Mouse (Mus musculus): ENCODE measurements around the gene Nit2.

GRCm38 (mm10) chr16:57116066-57116465, 51.1 kb downstream of the Nit2 start:
- TF ChIP-seq CTCF (IDR thresholded peaks at IDR 0.05; ENCODE audit: borderline replicate concordance, control insufficient read depth, extremely low read depth, insufficient read depth, low read length, poor library complexity) (no peak), POLR2A (IDR thresholded peaks at IDR 0.05; ENCODE audit: control insufficient read depth, extremely low read depth, insufficient read depth, low read length, poor library complexity) (no peak)
